Mouse (Mus musculus) embryo, embryonic 10.5 days (tissue): Measurements from ENCODE around the gene Sema3a.
"Not testable (repeated sequence)": the region's sequence is repeated elsewhere in the genome, so short reads cannot be mapped to it uniquely, and the experiment has no call there.

Experiments
- DNase-seq: peaks from one replicate; pipeline ENCODE4 v3.0.0-alpha.2; 2015; ENCODE audit warnings: low spot score

The Sema3a gene

GRCm38 (mm10) chr5:13550953-13551352, 425.7 kb downstream of the Sema3a start:
- no peak for DNase-seq

- DNase-seq: no peak
Observed at GRCm38 (mm10) chr5:13557257-13557656, 432.0 kb downstream of the Sema3a start.

GRCm38 (mm10) chr5:13573867-13574266, 448.7 kb downstream of the Sema3a start:
- DNase-seq: no peak

GRCm38 (mm10) chr5:13579123-13579522, 453.9 kb downstream of the Sema3a start:
- DNase-seq: no peak

- peak; percentile 36 for DNase-seq
Observed at GRCm38 (mm10) chr5:13585559-13586207, 460.5 kb downstream of the Sema3a start.

- no peak for DNase-seq
Observed at GRCm38 (mm10) chr5:13594422-13594821, 469.2 kb downstream of the Sema3a start.

GRCm38 (mm10) chr5:13611631-13612030, 486.4 kb downstream of the Sema3a start:
- no peak for DNase-seq

- no peak for DNase-seq
Observed at GRCm38 (mm10) chr5:13612088-13612487, 486.9 kb downstream of the Sema3a start.

- not testable (repeated sequence) for DNase-seq
Observed at GRCm38 (mm10) chr5:13614575-13614974, 489.4 kb downstream of the Sema3a start.

GRCm38 (mm10) chr5:13615907-13616306, 490.7 kb downstream of the Sema3a start:
- no peak for DNase-seq

GRCm38 (mm10) chr5:13622578-13622977, 497.4 kb downstream of the Sema3a start:
- DNase-seq: peak; percentile 15

GRCm38 (mm10) chr5:13624754-13625153, 499.5 kb downstream of the Sema3a start:
- DNase-seq: peak; percentile 56

- DNase-seq: no peak
Observed at GRCm38 (mm10) chr5:13626093-13626492, 500.9 kb downstream of the Sema3a start.

- peak; percentile 95 for DNase-seq
Observed at GRCm38 (mm10) chr5:13628606-13629311, 503.5 kb downstream of the Sema3a start.

- peak; percentile 53 for DNase-seq
Observed at GRCm38 (mm10) chr5:13629916-13630315, 504.7 kb downstream of the Sema3a start.

GRCm38 (mm10) chr5:13630692-13631091, 505.5 kb downstream of the Sema3a start:
- peak; percentile 27 for DNase-seq

- no peak for DNase-seq
Observed at GRCm38 (mm10) chr5:13636237-13636636, 511.0 kb downstream of the Sema3a start.
